Mouse (Mus musculus): Measurements from ENCODE around the gene Myo9a. TPM values are rescaled to one million over a fixed set of nuclear protein-coding genes. Genes with fewer than 3 reads are reported as not detected.

The Myo9a gene
- total RNA-seq, 2 experiments from 2014 or later, result 82.8 to 86.2 TPM

DNA sequence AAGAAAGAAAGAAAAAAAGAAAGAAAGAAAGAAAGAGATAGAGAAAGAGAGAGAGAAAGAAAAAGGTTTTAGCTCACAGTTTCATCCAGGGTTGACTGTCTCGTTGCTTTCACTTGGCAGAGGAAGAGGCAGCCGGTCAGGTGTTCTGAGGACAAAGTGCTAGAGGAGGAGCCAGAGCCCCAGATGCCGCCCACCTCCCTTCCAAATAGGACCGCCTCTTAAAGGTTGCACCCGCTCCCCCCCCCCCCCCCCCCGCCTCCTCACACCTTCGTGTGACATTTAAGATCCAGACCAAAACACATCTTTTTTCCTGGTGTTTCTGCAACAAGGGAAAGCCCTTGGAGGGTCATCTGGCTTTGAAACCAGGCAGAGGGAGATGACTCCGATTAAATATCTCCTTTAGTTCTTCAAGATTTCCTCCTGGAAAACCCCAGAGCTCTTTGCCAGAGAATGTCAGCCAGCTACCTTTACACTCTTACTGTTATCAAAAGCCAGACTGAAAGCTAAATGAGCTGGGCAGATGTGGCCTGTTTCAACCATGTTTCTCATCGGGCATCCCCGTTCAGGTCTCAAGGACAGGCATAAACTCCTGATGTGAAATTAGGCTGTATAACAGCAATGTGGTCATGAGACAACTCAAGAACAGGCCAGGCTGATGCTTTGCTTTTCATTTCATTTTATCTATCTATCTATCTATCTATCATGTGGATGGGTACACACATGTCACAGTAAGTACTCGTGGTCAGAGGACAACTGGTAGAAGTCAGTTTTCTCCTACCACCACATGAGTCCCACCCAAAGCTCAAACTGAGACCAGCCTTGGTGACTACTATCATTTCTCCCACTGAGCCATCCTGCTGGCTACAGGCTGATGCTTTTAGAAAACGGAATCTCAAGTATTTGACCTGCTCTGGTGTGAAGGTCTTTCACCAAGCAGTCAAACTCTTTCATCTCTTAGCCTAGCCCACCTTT is 190.5 kb downstream of the Myo9a start:
- no peak overlapping the region for H3K27ac ChIP-seq
- DNase-seq (ENCODE audit: extremely low spot score in 1 of 2, low spot score in 2 of 2), result no peak
- intact Hi-C loops (cut with DNase I), result no loop called here
- TF ChIP-seq CTCF (IDR thresholded peaks at IDR 0.05), result no peak
- H3K4me3 ChIP-seq, result no peak overlapping the region

DNA sequence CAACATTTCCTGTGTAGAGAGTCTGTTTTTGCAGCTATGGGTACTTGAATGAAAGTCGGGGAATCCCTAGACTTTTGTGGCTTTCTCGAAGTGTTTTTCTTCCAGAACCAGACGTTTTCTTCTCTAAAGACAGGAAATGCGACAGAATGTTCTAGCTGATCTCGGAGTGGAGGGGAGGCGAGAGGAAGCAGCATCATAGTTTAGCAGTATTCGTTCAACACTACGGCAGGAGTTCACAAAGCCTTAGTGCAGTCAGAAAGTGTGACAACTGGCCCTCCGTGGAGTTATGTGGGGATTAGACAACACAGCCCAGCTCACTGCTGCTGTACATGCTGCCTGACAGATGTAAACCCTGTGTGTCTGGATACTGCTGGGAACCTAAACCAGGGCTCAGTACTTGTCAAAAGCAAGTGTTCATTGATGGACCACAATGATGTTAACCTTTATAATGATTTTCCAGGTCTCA is 191.2 kb downstream of the Myo9a start:
- no peak overlapping the region for H3K4me3 ChIP-seq
- no peak for TF ChIP-seq CTCF (IDR thresholded peaks at IDR 0.05)
- no peak overlapping the region for H3K27ac ChIP-seq
- intact Hi-C loops (cut with DNase I), result no loop called here
- DNase-seq (ENCODE audit: extremely low spot score in 1 of 2, low spot score in 2 of 2), result no peak

DNA sequence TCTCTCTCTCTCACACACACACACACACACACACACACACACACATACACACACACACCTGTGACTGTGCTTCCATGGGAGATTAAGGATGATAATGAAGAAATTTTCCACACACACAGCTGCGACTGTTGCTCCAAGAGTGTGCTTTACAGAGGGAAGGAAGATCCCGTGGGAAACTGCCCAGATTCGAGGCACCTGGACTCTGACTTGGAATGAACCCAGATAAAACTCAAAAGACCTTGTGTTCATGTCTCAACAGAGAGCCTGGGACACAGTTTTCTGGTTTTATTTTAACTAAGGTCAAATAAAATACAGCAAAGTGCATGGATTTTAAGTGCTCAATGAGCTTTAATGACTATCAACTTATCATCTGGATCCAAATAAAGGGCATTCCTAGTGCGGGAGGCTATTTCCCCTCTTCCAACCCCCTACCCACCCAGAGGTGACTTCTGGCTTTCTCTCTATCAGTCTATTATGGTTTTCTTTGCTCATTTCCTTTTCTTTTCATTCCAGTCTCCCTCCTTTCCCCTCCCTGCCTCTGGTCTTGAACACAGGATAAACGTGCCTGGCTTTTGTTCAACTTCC is 191.9 kb downstream of the Myo9a start:
- intact Hi-C loops (cut with DNase I), result no loop called here
- TF ChIP-seq CTCF (IDR thresholded peaks at IDR 0.05), result no peak
- Histone ChIP-seq H3K4me3 (no peak overlapping the region), H3K27ac (no peak overlapping the region)
- DNase-seq (ENCODE audit: extremely low spot score in 1 of 2, low spot score in 2 of 2), result no peak

DNA sequence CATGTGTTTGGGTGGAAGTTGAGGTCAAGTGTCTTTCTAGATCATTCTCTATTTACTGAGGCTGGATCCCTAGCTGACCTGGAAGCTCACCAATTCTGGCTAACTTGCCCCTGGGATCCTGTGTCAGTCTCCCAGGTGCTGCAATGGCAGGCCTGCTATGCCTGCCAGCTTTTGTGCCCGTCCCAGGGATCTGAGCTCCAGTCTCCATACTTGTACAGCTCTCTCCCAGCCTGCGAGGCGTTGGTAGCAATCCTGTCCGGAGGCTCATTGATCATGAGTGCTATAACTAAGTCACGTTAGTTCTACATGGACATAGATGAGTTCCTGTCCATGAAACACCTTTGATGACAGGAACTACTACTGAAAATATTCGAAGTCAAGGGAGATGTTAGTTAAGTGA is 193.1 kb downstream of the Myo9a start:
- TF ChIP-seq CTCF (IDR thresholded peaks at IDR 0.05), result no peak
- no peak overlapping the region for H3K27ac ChIP-seq
- H3K4me3 ChIP-seq, result no peak overlapping the region
- DNase-seq (ENCODE audit: extremely low spot score in 1 of 2, low spot score in 2 of 2), result no peak
- intact Hi-C loops (cut with DNase I), result no loop called here

DNA sequence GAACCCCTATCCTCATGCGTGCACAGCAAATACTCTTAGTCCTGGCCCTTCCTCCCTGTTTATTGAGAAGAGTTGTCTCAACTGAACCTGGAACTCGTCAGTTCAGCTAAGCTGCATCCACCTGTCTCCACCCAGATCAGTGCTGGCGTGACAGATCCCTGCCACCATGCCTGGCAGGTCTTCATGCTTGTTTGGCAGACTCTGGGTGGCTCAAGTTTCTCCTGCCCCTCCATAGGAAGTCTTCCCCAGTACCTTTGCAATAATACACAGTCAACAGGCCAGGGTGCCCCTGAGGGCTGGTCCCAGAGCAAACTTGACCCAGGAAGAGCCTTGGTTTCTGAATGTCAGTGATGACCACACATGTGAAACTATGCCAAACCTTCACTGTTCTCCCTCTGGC is 194.5 kb downstream of the Myo9a start:
- Histone ChIP-seq H3K27ac (no peak overlapping the region), H3K4me3 (no peak overlapping the region)
- DNase-seq (ENCODE audit: extremely low spot score in 1 of 2, low spot score in 2 of 2), result no peak
- TF ChIP-seq CTCF (IDR thresholded peaks at IDR 0.05), result no peak
- intact Hi-C loops (cut with DNase I), result no loop called here

DNA sequence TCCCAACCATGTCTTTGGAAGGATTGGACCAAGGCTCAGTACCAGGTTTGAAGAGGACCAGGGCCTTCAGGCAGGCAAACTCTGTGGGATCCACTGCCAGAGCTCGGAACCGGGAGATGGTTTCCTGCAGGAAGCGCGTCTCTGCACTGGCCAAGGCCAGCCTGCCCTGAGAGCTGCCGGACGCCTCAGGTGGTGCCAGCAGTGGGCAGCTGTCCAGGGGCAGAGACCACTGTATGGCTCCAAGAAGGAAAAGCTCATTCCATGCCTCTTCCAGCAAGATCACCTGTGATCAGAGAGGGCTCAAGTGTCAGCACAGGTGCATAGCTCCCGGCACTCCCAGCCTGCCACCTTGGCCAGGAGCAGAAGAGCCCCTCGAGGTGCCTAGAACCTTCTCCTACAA is 196.6 kb downstream of the Myo9a start:
- no peak overlapping the region for H3K27ac ChIP-seq
- TF ChIP-seq CTCF (IDR thresholded peaks at IDR 0.05), result no peak
- intact Hi-C loops (cut with DNase I), result no loop called here
- H3K4me3 ChIP-seq, result no peak overlapping the region
- no peak for DNase-seq (ENCODE audit: extremely low spot score in 1 of 2, low spot score in 2 of 2)

DNA sequence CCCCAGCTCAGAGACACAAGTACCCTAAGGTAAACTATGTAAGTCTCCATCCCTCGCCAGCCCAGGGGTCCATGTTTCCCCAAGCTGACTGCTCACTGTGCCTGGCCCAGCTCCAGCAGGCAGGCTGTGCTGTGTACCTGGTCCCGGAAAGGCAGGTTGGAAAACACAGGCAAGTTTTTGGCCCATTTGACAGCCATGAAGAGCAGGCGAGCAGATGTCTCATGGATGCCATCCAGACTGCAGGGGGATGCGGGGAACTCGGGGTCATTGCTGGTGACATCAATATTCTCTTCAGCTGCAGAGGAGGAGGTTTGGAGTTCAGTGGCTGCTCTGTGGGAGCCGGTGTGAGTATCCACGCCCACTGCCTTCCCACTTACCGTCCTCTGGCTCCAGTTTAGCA is 197.5 kb downstream of the Myo9a start:
- TF ChIP-seq CTCF (IDR thresholded peaks at IDR 0.05), result no peak
- intact Hi-C loops (cut with DNase I), result no loop called here
- Histone ChIP-seq H3K4me3 (no peak overlapping the region), H3K27ac (no peak overlapping the region)
- DNase-seq (ENCODE audit: extremely low spot score in 1 of 2, low spot score in 2 of 2), result no peak

DNA sequence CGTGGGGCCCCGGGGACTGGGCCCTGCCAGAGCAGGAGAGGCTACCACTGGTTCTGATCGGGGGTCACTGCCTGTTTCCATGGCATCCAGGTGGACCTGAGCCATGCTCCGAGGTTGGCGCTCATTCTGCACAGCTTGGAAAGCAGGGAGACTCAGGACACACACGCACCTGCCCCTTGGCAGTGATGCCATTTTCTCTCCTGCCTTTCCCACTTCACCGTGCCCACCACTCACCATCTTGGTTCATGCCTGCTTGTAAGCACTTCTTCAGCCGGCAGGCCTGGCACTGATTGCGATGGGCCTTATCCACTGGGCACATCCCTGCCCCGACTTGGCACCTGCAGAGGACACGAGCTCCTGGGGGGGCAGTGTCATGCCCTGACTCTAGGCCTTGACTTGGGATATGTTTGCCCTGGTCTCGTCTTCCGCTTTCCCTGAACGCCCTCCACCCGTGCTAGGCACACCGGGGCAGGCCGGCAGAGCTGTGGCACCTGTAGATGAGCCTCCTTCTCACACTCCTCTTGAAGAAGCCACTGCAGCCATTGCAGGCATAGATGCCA is 198.1 kb downstream of the Myo9a start:
- Histone ChIP-seq H3K27ac (no peak overlapping the region), H3K4me3 (no peak overlapping the region)
- no peak for TF ChIP-seq CTCF (IDR thresholded peaks at IDR 0.05)
- DNase-seq (ENCODE audit: extremely low spot score in 1 of 2, low spot score in 2 of 2), result no peak
- intact Hi-C loops (cut with DNase I), result no loop called here

DNA sequence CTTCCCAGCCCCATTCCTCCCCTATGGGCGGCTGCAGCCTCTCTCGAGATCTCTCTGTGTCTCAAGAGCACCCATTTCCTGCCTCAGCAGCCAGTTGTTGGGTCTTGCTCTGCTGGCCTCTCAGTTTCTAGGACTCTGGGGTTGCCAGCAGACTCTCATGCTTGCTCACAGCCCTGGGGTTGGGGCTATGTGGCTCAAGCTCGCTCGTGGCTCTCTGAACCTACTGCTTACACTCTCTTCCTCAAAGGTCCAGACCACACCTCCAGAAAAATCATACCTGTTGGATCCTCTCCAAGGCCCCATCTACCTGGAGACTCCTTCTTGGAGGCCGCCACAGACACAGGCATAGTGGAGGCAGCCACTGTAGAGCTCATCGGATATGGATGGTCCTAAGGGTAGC is 198.8 kb downstream of the Myo9a start:
- no peak for DNase-seq (ENCODE audit: extremely low spot score in 1 of 2, low spot score in 2 of 2)
- no peak overlapping the region for H3K4me3 ChIP-seq
- H3K27ac ChIP-seq, result no peak overlapping the region
- no peak for TF ChIP-seq CTCF (IDR thresholded peaks at IDR 0.05)
- intact Hi-C loops (cut with DNase I), result no loop called here

DNA sequence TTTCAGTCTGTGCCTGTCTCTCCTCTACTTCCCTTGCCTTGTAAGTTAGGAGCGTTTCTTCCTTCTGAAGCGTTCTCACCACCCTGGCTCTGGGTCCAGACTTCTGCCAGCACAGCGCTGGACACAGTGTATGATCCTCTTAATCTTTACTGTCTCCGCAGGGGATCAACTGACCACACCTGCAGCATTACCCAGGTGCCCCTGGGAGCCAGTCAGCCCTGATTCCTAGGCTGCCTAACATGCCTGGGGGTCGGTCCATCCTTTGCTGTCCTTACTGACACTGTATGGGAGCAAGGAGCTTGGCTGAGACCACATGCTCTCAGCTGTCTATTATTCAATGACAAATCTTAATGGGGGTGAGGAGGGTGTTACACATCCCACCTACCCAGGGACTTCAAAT is 199.3 kb downstream of the Myo9a start:
- DNase-seq (ENCODE audit: extremely low spot score in 1 of 2, low spot score in 2 of 2), result no peak
- intact Hi-C loops (cut with DNase I), result loop anchor here (10.0 kb wide), 1 partner anchor 225 kb away; no protein-coding TSS in a partner anchor
- TF ChIP-seq CTCF (IDR thresholded peaks at IDR 0.05), result no peak
- no peak overlapping the region for H3K4me3 ChIP-seq
- no peak overlapping the region for H3K27ac ChIP-seq

DNA sequence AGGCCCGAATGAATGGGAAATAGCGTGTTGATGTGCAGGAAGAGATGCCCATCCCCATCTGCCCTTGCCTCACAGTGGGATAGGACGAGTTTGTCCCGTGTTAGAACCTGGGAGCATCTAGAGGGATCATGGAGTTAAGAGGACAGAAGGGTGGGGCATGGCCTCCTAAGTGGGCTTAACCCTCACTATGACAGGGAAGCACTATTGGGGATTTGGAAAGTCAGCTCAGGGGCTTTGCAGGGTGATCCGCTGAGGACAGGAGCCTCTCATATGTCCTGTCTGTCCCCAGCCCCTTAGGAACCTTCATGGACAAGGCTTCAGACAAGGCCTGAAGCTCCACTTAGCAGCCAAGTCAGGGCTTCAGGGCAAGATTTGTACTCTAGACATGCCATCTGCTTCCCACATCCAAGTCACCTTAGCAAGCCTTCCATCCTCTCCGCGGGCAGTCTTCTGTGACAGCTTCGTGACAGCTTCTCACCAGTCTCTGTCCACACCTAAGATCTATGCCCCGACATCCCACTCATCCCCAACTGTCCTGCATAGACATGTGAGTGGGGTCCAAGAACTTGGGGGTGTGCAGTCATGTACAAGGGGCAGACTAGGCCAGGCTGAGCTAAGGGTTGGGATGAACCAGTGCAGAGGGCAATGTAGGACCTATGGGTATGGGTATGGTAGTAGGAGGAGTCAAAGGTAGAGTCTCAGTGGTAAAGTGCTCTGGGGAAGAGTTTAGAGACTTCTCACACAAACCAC is 200.5 kb downstream of the Myo9a start:
- Histone ChIP-seq H3K4me3 (no peak overlapping the region), H3K27ac (no peak overlapping the region)
- no peak for TF ChIP-seq CTCF (IDR thresholded peaks at IDR 0.05)
- intact Hi-C loops (cut with DNase I), result loop anchor here (10.0 kb wide), 1 partner anchor 226 kb away; no protein-coding TSS in a partner anchor
- no peak for DNase-seq (ENCODE audit: extremely low spot score in 1 of 2, low spot score in 2 of 2)
